ENCODE assay signal across 32 mouse cellular contexts in the genomic region with DNA sequence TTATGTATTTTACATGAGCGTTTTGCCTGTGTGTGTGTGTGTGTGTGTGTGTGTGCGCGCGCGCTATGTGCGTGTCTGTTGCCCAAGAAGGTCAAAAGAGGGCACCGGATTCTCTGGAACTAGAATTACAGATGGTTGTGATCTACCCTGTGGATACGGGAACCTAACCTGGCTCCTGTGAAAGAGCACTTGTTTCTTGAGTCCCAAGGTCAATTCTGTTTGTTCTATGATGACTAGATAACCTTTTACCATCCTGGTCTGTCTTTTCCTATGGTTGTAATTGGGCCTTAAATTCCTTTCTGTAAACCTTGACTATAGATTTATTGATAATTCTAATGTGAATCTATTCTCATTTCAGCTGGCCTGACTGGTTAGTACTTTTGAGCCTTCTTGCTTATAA. TPM values are rescaled to one million over a fixed set of nuclear protein-coding genes. Genes with fewer than 3 reads are reported as not detected.
"Had no signal": no experiment of that assay in that cellular context is flagged by ENCODE, and none has a peak within 500 bp of the region (broad histone marks: within the 10 kb centered on the region; RNA-seq: fewer than 3 reads in every experiment).

No protein-coding gene starts in this region.

- ATAC-seq: forebrain, embryonic 13.5 days; forebrain, embryonic 14.5 days; forebrain, embryonic 15.5 days; forebrain, embryonic 16.5 days; forebrain, postnatal 0 days had no signal

- H3K9me3 ChIP-seq: embryonic facial prominence, embryonic 10.5 days; embryonic facial prominence, embryonic 12.5 days; embryonic facial prominence, embryonic 13.5 days; embryonic facial prominence, embryonic 15.5 days; forebrain, embryonic 10.5 days; forebrain, embryonic 12.5 days; forebrain, embryonic 13.5 days; forebrain, embryonic 15.5 days had no signal

- H3K27ac ChIP-seq: embryonic facial prominence, embryonic 10.5 days; embryonic facial prominence, embryonic 12.5 days; embryonic facial prominence, embryonic 13.5 days; embryonic facial prominence, embryonic 15.5 days; forebrain, embryonic 10.5 days; forebrain, embryonic 12.5 days; forebrain, embryonic 13.5 days; forebrain, embryonic 15.5 days; gastrocnemius, adult 2 months had no signal

- H3K4me2 ChIP-seq: embryonic facial prominence, embryonic 12.5 days; embryonic facial prominence, embryonic 13.5 days; embryonic facial prominence, embryonic 15.5 days; forebrain, embryonic 12.5 days; forebrain, embryonic 13.5 days; forebrain, embryonic 15.5 days had no signal

- H3K4me1 ChIP-seq: embryonic facial prominence, embryonic 10.5 days; embryonic facial prominence, embryonic 12.5 days; embryonic facial prominence, embryonic 13.5 days; embryonic facial prominence, embryonic 15.5 days; forebrain, embryonic 10.5 days; forebrain, embryonic 12.5 days; forebrain, embryonic 13.5 days; forebrain, embryonic 15.5 days had no signal

- H3K27me3 ChIP-seq: embryonic facial prominence, embryonic 12.5 days; embryonic facial prominence, embryonic 13.5 days; embryonic facial prominence, embryonic 15.5 days; forebrain, embryonic 12.5 days; forebrain, embryonic 13.5 days; forebrain, embryonic 15.5 days had no signal

- H3K9ac ChIP-seq: embryonic facial prominence, embryonic 12.5 days; embryonic facial prominence, embryonic 13.5 days; embryonic facial prominence, embryonic 15.5 days; forebrain, embryonic 12.5 days; forebrain, embryonic 13.5 days; forebrain, embryonic 15.5 days; forebrain, postnatal 0 days had no signal

- H3K4me3 ChIP-seq: embryonic facial prominence, embryonic 10.5 days; embryonic facial prominence, embryonic 12.5 days; embryonic facial prominence, embryonic 13.5 days; embryonic facial prominence, embryonic 15.5 days; erythroblast, embryonic 14.5 days; forebrain, embryonic 10.5 days; forebrain, embryonic 12.5 days; forebrain, embryonic 13.5 days; forebrain, embryonic 15.5 days; gastrocnemius, adult 2 months had no signal

- DNase-seq: cerebellum, adult 2 months; cerebellum, adult 8-10 months; cerebellum, adult 9-10 months; cerebellum, adult 9-11 months; cerebellum, postnatal 10 days; cerebellum, postnatal 14 days; cerebellum, postnatal 25 days; cerebellum, postnatal 36 days; embryo, embryonic 11 days; forebrain, postnatal 0 days; gastrocnemius, adult 2 months; gastrocnemius, postnatal 10 days; gastrocnemius, postnatal 14 days; gastrocnemius, postnatal 25 days; gastrocnemius, postnatal 36 days; heart, adult 18-20 months had no signal

RNA-seq across cellular contexts. Expression of a gene that starts 9.6 kb away (rescaled TPM):
- total RNA-seq: gastrocnemius, adult 18-20 months; gastrocnemius, adult 2 months; gastrocnemius, adult 8-10 months; gastrocnemius, postnatal 10 days; gastrocnemius, postnatal 14 days; gastrocnemius, postnatal 25 days; gastrocnemius, postnatal 36 days; heart, adult 18-20 months; heart, adult 8-10 months had no signal
- polyA plus RNA-seq: cerebellum, adult 2 months; cortical plate, adult 2 months; frontal cortex, adult 2 months had no signal
